Mouse (Mus musculus) cerebellum, postnatal 36 days (tissue): ENCODE measurements around the gene Rcc1l.

Source experiments
- DNase-seq, 2 experiments: peaks; one replicate each; pipeline ENCODE4 v3.0.0; 2021 to 2022; ENCODE audit warnings: mixed read lengths in 2 of 2

Rcc1l gene

DNA sequence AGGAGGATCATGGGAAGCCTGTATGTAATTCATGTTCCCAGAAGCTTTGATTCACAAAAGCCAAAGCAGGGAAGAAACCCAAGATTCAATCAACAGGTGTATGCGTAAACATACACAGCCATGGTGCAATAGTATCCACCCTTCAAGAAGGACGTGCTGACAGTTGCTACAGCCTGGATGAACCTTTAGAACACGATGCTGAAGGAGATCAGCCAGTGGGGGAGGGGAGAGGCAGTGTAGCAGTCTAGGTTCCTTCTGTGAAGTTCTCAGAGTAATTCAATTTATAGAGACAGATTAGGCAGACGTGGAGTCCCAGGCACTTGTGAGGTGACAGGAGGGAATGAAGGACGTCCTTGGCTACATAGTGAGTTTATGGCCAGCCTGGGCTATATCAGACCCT lies 61.6 kb downstream of the Rcc1l start:
- no peak for DNase-seq

DNA sequence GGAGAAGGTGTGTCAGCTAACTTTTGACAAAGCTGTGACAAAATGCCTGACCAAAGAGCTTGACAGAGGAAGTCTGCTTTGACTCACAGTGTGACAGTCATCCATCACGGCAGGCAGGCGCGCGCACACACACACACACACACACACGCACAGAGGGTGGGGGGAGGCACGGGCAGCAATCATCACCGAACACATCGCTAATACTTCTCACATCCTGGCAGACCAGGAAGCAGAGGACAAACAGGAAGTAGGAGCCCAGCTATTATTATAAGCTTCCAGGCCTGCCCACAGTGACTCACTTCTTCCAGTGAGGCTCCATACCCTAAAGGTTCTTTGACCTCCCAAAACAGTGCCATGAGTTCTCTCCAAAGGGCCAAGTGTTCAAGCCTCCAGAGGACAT lies 70.7 kb downstream of the Rcc1l start:
- DNase-seq, result no peak

DNA sequence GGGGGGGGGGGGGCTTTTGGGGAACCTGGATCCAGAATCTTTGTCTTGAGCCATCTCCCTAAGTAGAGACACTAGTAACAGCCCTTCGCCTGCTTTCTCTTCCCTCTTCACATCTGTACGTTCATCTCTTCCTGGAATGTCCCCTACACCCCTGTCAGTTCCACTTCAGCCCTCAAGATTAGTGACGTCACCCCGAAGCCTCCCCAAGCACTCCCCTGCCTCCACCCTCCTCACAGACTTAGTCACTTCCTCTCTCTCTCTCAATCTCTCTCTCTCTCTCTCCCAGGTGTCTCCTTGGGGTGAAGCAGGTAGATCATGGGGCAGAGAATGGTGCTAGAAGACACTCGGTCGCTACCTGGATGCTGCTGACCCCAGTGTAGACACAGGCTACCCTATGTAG lies 73.9 kb downstream of the Rcc1l start:
- DNase-seq, result no peak

DNA sequence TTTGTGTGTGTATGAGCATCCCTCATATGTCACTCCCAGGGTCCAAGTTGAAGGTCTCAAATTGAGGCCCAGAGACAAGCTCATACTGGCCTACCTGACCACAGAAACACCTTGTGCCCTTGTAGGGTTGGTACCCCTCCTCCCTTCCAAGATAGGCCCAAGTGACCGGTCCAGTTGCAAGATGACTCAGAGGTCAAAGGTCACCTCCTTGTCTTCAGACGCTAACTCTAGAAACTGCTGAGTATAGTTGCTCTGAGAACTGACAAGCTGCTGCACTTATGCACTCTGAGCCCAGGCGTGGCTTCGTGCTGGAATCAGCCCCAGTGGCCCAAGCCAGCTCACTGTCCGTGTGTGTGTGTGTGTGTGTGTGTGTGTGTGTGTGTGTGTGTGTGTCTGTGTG lies 74.7 kb downstream of the Rcc1l start:
- no peak for DNase-seq

DNA sequence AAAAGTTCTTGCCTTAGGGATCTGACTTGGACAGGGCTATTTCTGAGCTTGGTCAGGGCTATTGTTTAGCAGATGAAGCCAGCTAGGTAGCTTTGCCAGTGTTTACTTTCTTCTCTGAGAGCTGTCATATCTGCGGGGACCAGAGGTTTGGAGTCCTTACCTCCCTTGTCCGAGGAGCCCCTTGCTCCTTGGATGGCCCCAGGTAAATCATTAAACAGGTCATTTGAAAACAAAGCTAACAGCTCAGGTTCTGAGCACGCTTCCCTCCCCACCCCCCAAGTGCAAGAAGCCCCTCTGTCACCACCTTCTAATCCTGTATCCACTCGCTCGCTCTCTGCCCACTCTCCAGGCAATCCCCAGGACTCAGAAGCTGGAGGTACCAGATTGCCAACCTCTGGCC lies 75.3 kb downstream of the Rcc1l start:
- DNase-seq, result no peak

DNA sequence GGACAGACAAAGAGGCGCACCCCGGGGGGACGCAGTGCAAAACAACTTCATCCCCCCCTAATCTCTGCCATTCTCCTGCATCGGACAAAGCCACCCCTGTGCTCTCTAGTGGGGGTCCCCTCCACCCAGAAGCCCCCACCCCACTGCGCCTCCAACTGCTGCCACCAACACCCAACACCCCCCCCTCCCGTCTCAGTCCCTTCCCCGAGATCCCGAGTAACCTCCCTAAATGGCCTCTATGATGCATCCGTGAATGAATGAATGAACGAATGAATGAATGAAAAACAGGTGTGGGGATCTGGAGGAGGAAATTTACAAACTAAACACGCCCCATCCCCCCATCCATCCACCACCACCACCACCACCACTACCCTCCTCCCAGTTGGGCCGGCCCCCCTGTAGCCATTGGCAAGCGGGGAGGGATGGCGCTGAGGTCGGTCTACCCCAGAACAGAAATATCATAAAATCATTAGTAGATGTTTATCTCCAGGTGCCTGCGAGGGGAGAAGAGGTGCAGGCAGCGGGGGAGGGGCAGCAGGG lies 76.3 kb downstream of the Rcc1l start:
- DNase-seq, result peak; percentile 16 to 21

DNA sequence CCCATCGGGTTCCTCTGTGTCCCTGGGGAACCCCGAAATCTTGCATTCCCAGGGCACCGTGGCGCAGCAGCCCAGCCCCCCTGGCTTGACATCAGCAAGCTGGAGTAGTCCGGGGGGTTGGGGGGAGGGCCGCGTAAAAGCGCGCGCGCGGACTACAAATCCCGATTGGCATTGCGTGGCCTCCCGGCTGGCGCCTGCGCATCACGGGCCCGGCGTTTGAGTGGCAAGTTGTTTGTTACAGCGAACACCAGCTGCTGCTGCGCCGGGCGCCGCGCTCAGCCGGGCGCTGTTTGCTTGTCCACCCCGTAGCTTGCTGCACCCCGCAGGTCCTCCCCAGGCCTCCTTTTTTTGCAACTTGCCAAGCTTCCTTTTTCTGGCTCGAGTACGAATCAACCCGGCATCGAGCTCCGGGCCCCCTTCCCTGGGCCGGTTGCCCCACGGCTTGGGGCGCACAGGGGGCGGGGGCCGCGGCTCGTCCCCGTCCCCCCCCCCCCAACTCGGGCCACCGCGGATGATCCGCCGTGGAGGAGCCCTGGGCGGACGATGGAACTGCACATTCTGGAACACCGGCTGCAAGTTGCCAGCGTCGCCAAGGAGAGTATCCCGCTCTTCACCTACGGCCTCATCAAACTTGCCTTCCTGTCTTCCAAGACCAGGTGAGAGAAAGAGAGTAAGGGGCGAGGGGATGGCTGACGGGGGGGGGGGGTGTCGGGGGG lies 76.9 kb downstream of the Rcc1l start, which contains the start of gene Castor2:
Gene Castor2 (plus strand): TSS at position 216 of the 716 bp plus-strand sequence.
- DNase-seq, result peak; percentile 94

DNA sequence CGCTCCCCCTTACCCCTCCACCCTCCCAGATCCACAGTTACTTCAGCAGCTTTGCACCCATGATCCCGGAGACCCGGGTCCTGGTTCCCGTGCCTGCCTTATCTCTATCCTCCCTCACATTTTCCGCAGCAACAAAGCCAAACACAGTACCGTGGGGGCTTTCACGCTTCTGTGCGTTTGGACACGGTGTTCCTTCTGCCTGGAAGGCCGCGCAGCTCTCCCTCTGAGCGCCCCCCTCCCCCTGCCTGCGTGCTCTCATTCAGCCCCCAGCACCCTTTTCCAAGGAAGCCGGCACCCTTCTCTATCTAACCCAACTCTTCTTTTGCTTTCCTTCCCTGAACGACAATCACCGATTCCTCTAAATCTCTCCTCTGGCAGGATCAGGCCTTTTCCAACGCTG lies 77.6 kb downstream of the Rcc1l start:
- peak in 1 of 2 experiments; percentile 21 for DNase-seq

DNA sequence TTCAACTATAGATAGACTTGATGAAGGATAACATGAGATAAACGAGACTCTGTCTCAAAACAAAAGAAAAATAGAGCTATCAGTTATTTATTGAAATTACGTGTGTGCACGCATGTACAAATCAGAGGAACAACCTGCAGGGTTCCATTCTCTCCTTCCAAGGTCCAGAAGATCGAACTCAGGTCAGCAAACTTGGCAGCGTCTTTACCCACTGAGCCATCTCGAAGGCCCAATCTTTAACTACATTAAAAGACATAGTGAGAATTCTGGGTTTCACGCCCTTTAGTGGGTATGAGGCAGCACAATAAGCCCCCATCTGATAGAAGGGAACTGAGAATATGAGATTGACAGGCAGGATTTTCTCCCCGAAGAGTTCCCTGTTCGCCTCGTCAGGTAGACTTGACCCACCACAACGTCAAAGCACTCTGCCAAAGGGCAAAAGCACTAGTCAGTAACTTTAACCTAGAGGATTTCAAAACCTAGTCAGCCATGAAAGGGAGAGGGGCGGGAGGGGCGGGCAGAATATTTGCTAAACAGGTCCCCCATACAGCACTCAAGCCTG lies 78.2 kb downstream of the Rcc1l start:
- DNase-seq, result no peak
